Mouse (Mus musculus) C2C12 (cell line): Measurements from ENCODE around the gene Lyrm2.

Experiments used
- CTCF ChIP-seq: IDR thresholded peaks from one replicate; pipeline ENCODE4 v1.5.1; 2011; ENCODE audit not compliant: control insufficient read depth, insufficient read depth, insufficient read length
- FOSL1 ChIP-seq: IDR thresholded peaks from one replicate; pipeline ENCODE4 v1.8.0; 2011; ENCODE audit warnings: mild to moderate bottlenecking, low read length; ENCODE audit not compliant: poor library complexity, insufficient read depth, severe bottlenecking
- MYOG ChIP-seq: IDR thresholded peaks from one replicate; pipeline ENCODE4 v1.6.1; 2011; ENCODE audit not compliant: control insufficient read depth, insufficient read length; ENCODE audit errors: extremely low read depth
- USF1 ChIP-seq: IDR thresholded peaks from one replicate; pipeline ENCODE4 v1.6.1; 2011; ENCODE audit warnings: low read depth, mild to moderate bottlenecking, control low read depth, moderate library complexity

GRCm38 (mm10) chr4:32824254-32824653, 24.2 kb downstream of the Lyrm2 start:
- TF ChIP-seq CTCF = no peak
- TF ChIP-seq FOSL1 = no peak
- TF ChIP-seq MYOG = no peak
- TF ChIP-seq USF1 = no peak
